Mouse (Mus musculus) inflammation-experienced regulatory T-cells, adult 6 months (primary cell): ENCODE results near the gene Gcdh. TPM values are rescaled to one million over a fixed set of nuclear protein-coding genes. Genes with fewer than 3 reads are reported as not detected.

Experiments used
- ATAC-seq: one replicate; pipeline ENCODE4 v1.8.0; 2017
- polyA plus RNA-seq, 3 experiments: library from polyadenylated mRNA; unstranded; fragments of 100-300 nt; shearing (Covaris generic); gene quantifications; one replicate each; pipeline ENCODE4 v1.2.1; 2017

Gcdh gene
- polyA plus RNA-seq, 3 experiments from 2014 or later = 14.5 to 19.9 (median 19.2) TPM

GRCm38 (mm10) chr8:84871376-84872308 is 22.1 kb downstream of the Gcdh start, which contains the start of gene Syce2:
Gene Syce2, plus strand, starts transcription at chr8:84872111.
- ATAC-seq = peak; percentile 79

- peak; percentile 97 for ATAC-seq
These were observed 36.8 kb downstream of the Gcdh start, which contains the start of gene Farsa for GRCm38 (mm10) chr8:84856864-84857441. Gene Farsa, plus strand, starts transcription at chr8:84856989.

- no peak for ATAC-seq
These were observed 37.3 kb downstream of the Gcdh start for GRCm38 (mm10) chr8:84856434-84856833.

- ATAC-seq = no peak
These were observed 45.9 kb downstream of the Gcdh start for GRCm38 (mm10) chr8:84847684-84848435.

GRCm38 (mm10) chr8:84846722-84847572 is 46.8 kb downstream of the Gcdh start, which contains the start of gene Calr:
Gene Calr, minus strand, starts transcription at chr8:84846934.
- ATAC-seq = peak; percentile 98

- peak; percentile 3 for ATAC-seq
These were observed 47.5 kb downstream of the Gcdh start for GRCm38 (mm10) chr8:84846094-84846721.

GRCm38 (mm10) chr8:84845355-84846093 is 48.2 kb downstream of the Gcdh start:
- no peak for ATAC-seq

- no peak for ATAC-seq
These were observed 49.2 kb downstream of the Gcdh start for GRCm38 (mm10) chr8:84844397-84845070.

GRCm38 (mm10) chr8:84841514-84841913 is 52.2 kb downstream of the Gcdh start:
- ATAC-seq = no peak

- ATAC-seq = peak; percentile 97
These were observed 53.3 kb downstream of the Gcdh start, which contains the start of gene Rad23a for GRCm38 (mm10) chr8:84840248-84840999. Gene Rad23a, minus strand, starts transcription at chr8:84840665.

GRCm38 (mm10) chr8:84839875-84840247 is 53.9 kb downstream of the Gcdh start:
- ATAC-seq = no peak

GRCm38 (mm10) chr8:84839411-84839810 is 54.3 kb downstream of the Gcdh start:
- ATAC-seq = no peak

- no peak for ATAC-seq
These were observed 55.2 kb downstream of the Gcdh start for GRCm38 (mm10) chr8:84838513-84838912.

GRCm38 (mm10) chr8:84837912-84838470 is 55.7 kb downstream of the Gcdh start:
- ATAC-seq = no peak

GRCm38 (mm10) chr8:84837149-84837911 is 56.4 kb downstream of the Gcdh start:
- ATAC-seq = no peak
